In the genomic region with DNA sequence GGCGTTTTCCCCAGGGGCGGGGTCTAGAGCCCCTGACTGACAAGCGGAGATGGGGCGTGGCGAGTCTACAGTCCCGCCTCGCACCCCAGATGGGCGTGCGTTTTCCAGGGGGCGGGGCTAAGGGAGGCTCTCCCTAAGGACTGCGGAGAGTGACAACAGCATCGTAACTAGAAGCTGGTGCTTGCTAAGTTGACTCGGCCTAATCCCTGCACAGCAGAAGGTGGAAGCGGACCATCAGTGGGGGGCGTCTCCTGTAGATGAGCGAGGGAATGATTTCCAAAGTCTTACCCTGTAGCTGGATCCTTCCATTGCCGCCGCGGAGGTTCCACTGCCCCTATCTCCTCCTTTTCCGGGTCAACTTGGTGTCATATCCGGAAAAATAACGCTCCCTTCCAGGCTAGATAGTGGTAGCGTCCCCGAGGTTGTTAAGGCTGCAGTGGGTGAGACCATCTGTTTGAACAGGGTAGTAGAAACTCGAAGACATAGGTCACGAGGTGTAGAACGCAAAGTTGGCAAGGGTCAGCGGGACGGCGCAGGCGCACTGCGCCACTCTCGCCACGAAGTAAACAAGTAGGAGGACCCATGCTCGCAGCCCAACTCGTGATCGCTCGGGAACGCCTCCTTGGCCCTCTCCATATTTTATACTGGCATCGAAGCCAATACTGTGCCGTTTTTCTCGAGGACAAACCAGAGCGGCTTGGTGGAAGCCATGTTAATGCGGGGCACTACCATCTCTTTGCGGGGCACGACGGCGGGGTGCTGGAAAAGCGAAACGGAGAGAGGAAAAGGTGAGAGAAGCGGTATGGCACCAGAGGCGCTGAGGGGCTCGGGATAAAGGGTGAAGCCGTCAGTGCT, we compare ENCODE assay signal across 8 mouse cellular contexts. TPM values are rescaled to one million over a fixed set of nuclear protein-coding genes. Genes with fewer than 3 reads are reported as not detected.
DNase-seq lines count a peak whose midpoint lies in the region; ATAC-seq lines count a peak whose summit lies in the region.

A gene (plus strand): TSS at position 431 of the 855 bp plus-strand sequence.
A gene (minus strand): TSS at position 519 of the 855 bp plus-strand sequence.

- H3K4me2 ChIP-seq in heart, embryonic 13.5 days, result peak within 1 kb of the TSS; percentile 96
- peak within 1 kb of the TSS; percentile 95 for H3K4me2 ChIP-seq in liver, embryonic 12.5 days
- H3K4me2 ChIP-seq in stomach, embryonic 15.5 days, result peak within 1 kb of the TSS; percentile 68

- peaks cover 53% of the 10 kb centered on the region for H3K36me3 ChIP-seq in heart, embryonic 13.5 days
- H3K36me3 ChIP-seq in liver, embryonic 12.5 days, result peaks cover 55% of the 10 kb centered on the region
- peaks cover 35% of the 10 kb centered on the region for H3K36me3 ChIP-seq in stomach, embryonic 15.5 days

- ATAC-seq in heart, embryonic 13.5 days (ENCODE audit: extremely low read depth, insufficient number of reproducible peaks, low FRiP score, low TSS enrichment), result peak; percentile 81
- ATAC-seq in liver, embryonic 12.5 days, result peak; percentile 81
- peak; percentile 82 for ATAC-seq in stomach, embryonic 15.5 days (ENCODE audit: insufficient read depth, low FRiP score, low read depth)

- no peaks in the 10 kb centered on the region for H3K27me3 ChIP-seq in heart, embryonic 13.5 days (replicated peaks)
- no peaks in the 10 kb centered on the region for H3K27me3 ChIP-seq in liver, embryonic 12.5 days (replicated peaks)
- no peaks in the 10 kb centered on the region for H3K27me3 ChIP-seq in stomach, embryonic 15.5 days (replicated peaks)

- DNase-seq in CD4-positive, CD25-positive, alpha-beta regulatory T cell, adult 2 months (ENCODE audit: low read depth, low spot score), result peak; percentile 100
- peak; percentile 99 for DNase-seq in fat pad, adult 2 months (ENCODE audit: extremely low read depth, low read depth, low spot score)
- DNase-seq in kidney, postnatal 10 days, result peak; percentile 98
- DNase-seq in natural killer cell, adult 2 months (ENCODE audit: low spot score in 2 of 2), result peak; percentile 99

- H3K4me1 ChIP-seq in brown adipose tissue, adult 24 weeks (ENCODE audit: control insufficient read depth, insufficient read depth, insufficient read length, low read length), result peaks cover 5% of the 10 kb centered on the region
- peaks cover 42% of the 10 kb centered on the region for H3K4me1 ChIP-seq in heart, embryonic 13.5 days
- H3K4me1 ChIP-seq in liver, embryonic 12.5 days, result peaks cover 50% of the 10 kb centered on the region
- peaks cover 39% of the 10 kb centered on the region for H3K4me1 ChIP-seq in stomach, embryonic 15.5 days

- H3K9me3 ChIP-seq in heart, embryonic 13.5 days, result no peaks in the 10 kb centered on the region
- H3K9me3 ChIP-seq in liver, embryonic 12.5 days (replicated peaks), result no peaks in the 10 kb centered on the region
- H3K9me3 ChIP-seq in stomach, embryonic 15.5 days, result no peaks in the 10 kb centered on the region

- under 1% methylated on average over 54 of the region's 54 CpGs for WGBS in heart, embryonic 13.5 days
- WGBS in liver, embryonic 12.5 days (ENCODE audit: insufficient replicate concordance), result under 1% methylated on average over 54 of the region's 54 CpGs
- under 1% methylated on average over 54 of the region's 54 CpGs for WGBS in stomach, embryonic 15.5 days

- H3K4me3 ChIP-seq in brown adipose tissue, adult 24 weeks (ENCODE audit: insufficient read depth, low read depth, low read length), result peak within 1 kb of the TSS; percentile 75
- H3K4me3 ChIP-seq in heart, embryonic 13.5 days, result peak within 1 kb of the TSS; percentile 82
- H3K4me3 ChIP-seq in liver, embryonic 12.5 days, result peak within 1 kb of the TSS; percentile 84
- H3K4me3 ChIP-seq in stomach, embryonic 15.5 days (replicated peaks), result peak within 1 kb of the TSS; percentile 69

- H3K27ac ChIP-seq in brown adipose tissue, adult 24 weeks (replicated peaks; ENCODE audit: low read depth, low read length), result peak within 1 kb of the TSS; percentile 96
- peak within 1 kb of the TSS; percentile 99 for H3K27ac ChIP-seq in heart, embryonic 13.5 days (replicated peaks)
- peak within 1 kb of the TSS; percentile 94 for H3K27ac ChIP-seq in liver, embryonic 12.5 days
- peak within 1 kb of the TSS; percentile 99 for H3K27ac ChIP-seq in stomach, embryonic 15.5 days

- peak within 1 kb of the TSS; percentile 94 for H3K9ac ChIP-seq in heart, embryonic 13.5 days
- peak within 1 kb of the TSS; percentile 89 for H3K9ac ChIP-seq in liver, embryonic 12.5 days
- peak within 1 kb of the TSS; percentile 64 for H3K9ac ChIP-seq in stomach, embryonic 15.5 days

RNA-seq across cellular contexts. Expression of the first gene that starts in this region (rescaled TPM):
- polyA plus RNA-seq in brown adipose tissue, adult 24 weeks (2012; ENCODE audit: insufficient read depth, insufficient read length, missing spikeins), result 42.8 and 49.8 TPM in 2 replicates
- polyA plus RNA-seq in heart, embryonic 13.5 days (2015; fragmentation: Nextera tagmentation; extraction: Ambion mirVana), result 96.5 and 101 TPM in 2 replicates
- polyA plus RNA-seq in liver, embryonic 12.5 days (2016; fragmentation: Nextera tagmentation; extraction: Ambion mirVana), result 42.7 and 45.3 TPM in 2 replicates
- 110 and 112 TPM in 2 replicates for polyA plus RNA-seq in stomach, embryonic 15.5 days (2015; fragmentation: Nextera tagmentation; extraction: Ambion mirVana)

RNA-seq across cellular contexts. Expression of the second gene that starts in this region (rescaled TPM):
- 24.5 and 28.2 TPM in 2 replicates for polyA plus RNA-seq in brown adipose tissue, adult 24 weeks (2012; ENCODE audit: insufficient read depth, insufficient read length, missing spikeins)
- 56.1 and 57.0 TPM in 2 replicates for polyA plus RNA-seq in heart, embryonic 13.5 days (2015; fragmentation: Nextera tagmentation; extraction: Ambion mirVana)
- polyA plus RNA-seq in liver, embryonic 12.5 days (2016; fragmentation: Nextera tagmentation; extraction: Ambion mirVana), result 34.4 and 39.6 TPM in 2 replicates
- 64.5 and 72.0 TPM in 2 replicates for polyA plus RNA-seq in stomach, embryonic 15.5 days (2015; fragmentation: Nextera tagmentation; extraction: Ambion mirVana)

Comparison
In these comparisons a context has a peak if more than half of its experiments do, and no peak if none do; other contexts are left out.
1. Peak in every context shown above with its lines: DNase-seq, ATAC-seq, H3K4me3 ChIP-seq and H3K27ac ChIP-seq.